Mouse (Mus musculus): Measurements from ENCODE around the gene Ndufs8. TPM values are rescaled to one million over a fixed set of nuclear protein-coding genes. Genes with fewer than 3 reads are reported as not detected.
"Not testable (repeated sequence)": the region's sequence is repeated elsewhere in the genome, so short reads cannot be mapped to it uniquely, and the experiment has no call there.

The Ndufs8 gene
- polyA plus RNA-seq (2012; rRNA removed): 303 and 423 TPM in 2 replicates

GRCm38 (mm10) chr19:3912337-3913204, at the start of gene Ndufs8:
Gene Ndufs8, minus strand, starts transcription at chr19:3912774.
- TF ChIP-seq POLR2A (IDR thresholded peaks at IDR 0.05; ENCODE audit: low read depth, low read length) (peak; percentile 53; the same call in 1 of the 2 replicates), CTCF (IDR thresholded peaks at IDR 0.05; ENCODE audit: extremely low read depth, insufficient read length, insufficient replicate concordance, low read depth, low read length) (peak; percentile 28; the same call in 1 of the 2 replicates)
- Histone ChIP-seq H3K27ac (ENCODE audit: insufficient read depth, low read depth, low read length) (peak within 1 kb of the TSS; percentile 83), H3K27me3 (ENCODE audit: control insufficient read depth, insufficient read depth, low read length) (no peaks in the 10 kb centered on the region), H3K4me3 (ENCODE audit: low read depth, low read length) (peak within 1 kb of the TSS; percentile 73), H3K36me3 (ENCODE audit: control insufficient read depth, insufficient read depth, low read length) (peaks cover 27% of the 10 kb centered on the region), H3K4me1 (ENCODE audit: control insufficient read depth, insufficient read depth, insufficient read length, low read length) (peaks cover 6% of the 10 kb centered on the region)
- under 1% methylated on average over 43 of the region's 43 CpGs for WGBS

- 94% methylated on average over 6 of the region's 6 CpGs for WGBS
Observed at GRCm38 (mm10) chr19:3961805-3962204, 49.2 kb upstream of the Ndufs8 start.

GRCm38 (mm10) chr19:3960211-3960610, 47.6 kb upstream of the Ndufs8 start:
- Histone ChIP-seq H3K27me3 (ENCODE audit: control insufficient read depth, insufficient read depth, low read length) (no peaks in the 10 kb centered on the region), H3K36me3 (ENCODE audit: control insufficient read depth, insufficient read depth, low read length) (no peaks in the 10 kb centered on the region), H3K4me1 (ENCODE audit: control insufficient read depth, insufficient read depth, insufficient read length, low read length) (peaks cover 22% of the 10 kb centered on the region), H3K27ac (ENCODE audit: insufficient read depth, low read depth, low read length) (no peak overlapping the region), H3K4me3 (ENCODE audit: low read depth, low read length) (no peak overlapping the region)
- WGBS: 83% methylated on average over 5 of the region's 5 CpGs
- TF ChIP-seq POLR2A (IDR thresholded peaks at IDR 0.05; ENCODE audit: low read depth, low read length): no peak
- TF ChIP-seq CTCF (IDR thresholded peaks at IDR 0.05; ENCODE audit: extremely low read depth, insufficient read length, insufficient replicate concordance, low read depth, low read length): no peak

More at GRCm38 (mm10) chr19:3961805-3962204, 49.2 kb upstream of the Ndufs8 start:
- not testable (repeated sequence) for H3K36me3 ChIP-seq (ENCODE audit: control insufficient read depth, insufficient read depth, low read length); H3K4me3 ChIP-seq (ENCODE audit: low read depth, low read length); H3K27ac ChIP-seq (ENCODE audit: insufficient read depth, low read depth, low read length); H3K27me3 ChIP-seq (ENCODE audit: control insufficient read depth, insufficient read depth, low read length)
- H3K4me1 ChIP-seq (ENCODE audit: control insufficient read depth, insufficient read depth, insufficient read length, low read length): peaks cover 11% of the 10 kb centered on the region; the same call in 1 of the 2 replicates

GRCm38 (mm10) chr19:3959030-3959429, 46.5 kb upstream of the Ndufs8 start:
- H3K4me3 ChIP-seq (ENCODE audit: low read depth, low read length): no peak overlapping the region
- no peaks in the 10 kb centered on the region for H3K27me3 ChIP-seq (ENCODE audit: control insufficient read depth, insufficient read depth, low read length)
- peaks cover 25% of the 10 kb centered on the region for H3K4me1 ChIP-seq (ENCODE audit: control insufficient read depth, insufficient read depth, insufficient read length, low read length)
- H3K27ac ChIP-seq (ENCODE audit: insufficient read depth, low read depth, low read length): no peak overlapping the region
- TF ChIP-seq CTCF (IDR thresholded peaks at IDR 0.05; ENCODE audit: extremely low read depth, insufficient read length, insufficient replicate concordance, low read depth, low read length) (no peak), POLR2A (IDR thresholded peaks at IDR 0.05; ENCODE audit: low read depth, low read length) (no peak)
- no peaks in the 10 kb centered on the region for H3K36me3 ChIP-seq (ENCODE audit: control insufficient read depth, insufficient read depth, low read length)

GRCm38 (mm10) chr19:3958470-3958869, 45.9 kb upstream of the Ndufs8 start, which contains the start of gene Aldh3b3:
Gene Aldh3b3, plus strand, starts transcription at chr19:3958645.
- H3K27ac ChIP-seq (ENCODE audit: insufficient read depth, low read depth, low read length): no peak within 1 kb of the TSS
- H3K36me3 ChIP-seq (ENCODE audit: control insufficient read depth, insufficient read depth, low read length): no peaks in the 10 kb centered on the region
- 32% methylated on average over 4 of the region's 4 CpGs for WGBS
- no peaks in the 10 kb centered on the region for H3K27me3 ChIP-seq (ENCODE audit: control insufficient read depth, insufficient read depth, low read length)
- TF ChIP-seq POLR2A (IDR thresholded peaks at IDR 0.05; ENCODE audit: low read depth, low read length) (no peak), CTCF (IDR thresholded peaks at IDR 0.05; ENCODE audit: extremely low read depth, insufficient read length, insufficient replicate concordance, low read depth, low read length) (no peak)
- no peak within 1 kb of the TSS for H3K4me3 ChIP-seq (ENCODE audit: low read depth, low read length)
- H3K4me1 ChIP-seq (ENCODE audit: control insufficient read depth, insufficient read depth, insufficient read length, low read length): peaks cover 25% of the 10 kb centered on the region

GRCm38 (mm10) chr19:3957296-3958036, 44.9 kb upstream of the Ndufs8 start:
- 85% methylated on average over 5 of the region's 5 CpGs for WGBS
- peaks cover 25% of the 10 kb centered on the region for H3K4me1 ChIP-seq (ENCODE audit: control insufficient read depth, insufficient read depth, insufficient read length, low read length)
- not testable (repeated sequence) for H3K4me3 ChIP-seq (ENCODE audit: low read depth, low read length); H3K36me3 ChIP-seq (ENCODE audit: control insufficient read depth, insufficient read depth, low read length); H3K27ac ChIP-seq (ENCODE audit: insufficient read depth, low read depth, low read length); H3K27me3 ChIP-seq (ENCODE audit: control insufficient read depth, insufficient read depth, low read length)

- 20% methylated on average over 4 of the region's 4 CpGs for WGBS
Observed at GRCm38 (mm10) chr19:3955804-3956203, 43.2 kb upstream of the Ndufs8 start.

More at GRCm38 (mm10) chr19:3955804-3956203, 43.2 kb upstream of the Ndufs8 start:
- Histone ChIP-seq H3K27me3 (ENCODE audit: control insufficient read depth, insufficient read depth, low read length) (no peaks in the 10 kb centered on the region), H3K4me3 (ENCODE audit: low read depth, low read length) (no peak overlapping the region), H3K27ac (ENCODE audit: insufficient read depth, low read depth, low read length) (peak overlapping the region; percentile 11; the same call in 1 of the 2 replicates), H3K36me3 (ENCODE audit: control insufficient read depth, insufficient read depth, low read length) (no peaks in the 10 kb centered on the region), H3K4me1 (ENCODE audit: control insufficient read depth, insufficient read depth, insufficient read length, low read length) (peaks cover 25% of the 10 kb centered on the region)
- TF ChIP-seq POLR2A (IDR thresholded peaks at IDR 0.05; ENCODE audit: low read depth, low read length) (no peak), CTCF (IDR thresholded peaks at IDR 0.05; ENCODE audit: extremely low read depth, insufficient read length, insufficient replicate concordance, low read depth, low read length) (no peak)
